Mouse (Mus musculus): ENCODE data around the gene Sox10.

The Sox10 gene

DNA sequence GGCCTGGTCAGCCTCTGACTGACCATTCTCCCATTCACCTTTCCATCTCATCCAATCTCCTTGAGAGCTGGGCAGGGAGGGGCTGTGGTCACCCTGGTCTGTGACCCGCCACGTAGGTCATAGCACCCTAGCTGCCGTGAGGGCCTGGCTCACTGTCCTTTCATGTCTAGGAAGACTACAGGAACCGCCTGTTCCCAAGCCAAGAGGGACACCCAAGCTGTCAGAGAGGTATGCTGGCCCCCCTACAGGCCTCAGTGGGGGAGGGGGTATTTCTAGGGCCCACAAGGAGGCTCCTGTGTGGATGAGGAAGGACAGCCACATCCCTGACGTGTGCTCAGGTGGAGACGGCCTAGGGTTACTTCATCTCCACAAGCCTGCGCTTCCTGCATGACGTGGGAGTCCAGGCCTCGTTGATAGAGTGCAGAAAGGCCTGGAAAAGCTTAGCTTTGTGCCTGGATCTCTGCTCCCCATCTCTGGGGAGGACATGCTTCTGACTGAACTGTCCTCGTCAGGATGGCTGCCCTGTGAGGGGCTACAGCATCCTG lies 40.6 kb downstream of the Sox10 start:
- DNase-seq (ENCODE audit: low read depth, low spot score), result no peak

DNA sequence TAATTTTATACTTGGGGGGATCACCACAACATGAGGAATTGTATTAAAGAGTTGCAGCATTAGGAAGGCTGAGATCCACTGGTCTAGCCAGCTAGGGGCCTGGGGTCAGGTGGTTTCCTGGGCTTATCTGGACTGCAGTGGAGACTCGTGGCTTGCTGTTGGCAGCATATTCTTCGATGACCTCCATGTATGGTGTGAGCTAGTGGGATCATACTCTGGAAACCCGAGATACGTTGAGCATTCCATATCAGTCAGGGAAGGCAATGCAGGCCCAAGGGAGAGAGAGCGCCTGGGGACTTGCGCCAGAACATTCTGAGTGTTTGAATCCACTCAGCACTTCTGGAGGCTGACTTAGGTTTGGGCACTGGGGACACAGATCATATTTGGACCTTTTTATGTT lies 41.3 kb downstream of the Sox10 start:
- no peak for DNase-seq (ENCODE audit: low read depth, low spot score)

DNA sequence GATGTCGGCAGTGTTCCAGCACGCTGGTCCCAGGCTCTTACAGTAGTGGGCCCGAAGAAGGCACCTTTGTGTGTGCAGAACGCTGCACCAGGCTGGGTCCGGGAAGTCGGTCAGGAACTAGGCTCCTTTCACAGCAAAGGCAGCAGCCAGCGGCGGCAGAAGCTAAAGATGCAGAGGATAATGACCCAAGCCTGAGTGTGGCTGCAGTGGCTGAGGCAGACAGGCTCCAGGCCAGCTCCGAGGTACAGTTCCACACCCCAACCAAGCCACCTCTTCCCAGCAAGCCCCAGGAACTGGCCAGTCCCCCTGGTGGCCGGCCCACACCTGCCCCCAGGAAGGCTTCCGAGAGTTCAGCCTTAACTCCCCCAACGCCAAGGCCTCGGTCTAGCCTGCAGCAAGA lies 42.5 kb downstream of the Sox10 start:
- no peak for DNase-seq (ENCODE audit: low read depth, low spot score)

DNA sequence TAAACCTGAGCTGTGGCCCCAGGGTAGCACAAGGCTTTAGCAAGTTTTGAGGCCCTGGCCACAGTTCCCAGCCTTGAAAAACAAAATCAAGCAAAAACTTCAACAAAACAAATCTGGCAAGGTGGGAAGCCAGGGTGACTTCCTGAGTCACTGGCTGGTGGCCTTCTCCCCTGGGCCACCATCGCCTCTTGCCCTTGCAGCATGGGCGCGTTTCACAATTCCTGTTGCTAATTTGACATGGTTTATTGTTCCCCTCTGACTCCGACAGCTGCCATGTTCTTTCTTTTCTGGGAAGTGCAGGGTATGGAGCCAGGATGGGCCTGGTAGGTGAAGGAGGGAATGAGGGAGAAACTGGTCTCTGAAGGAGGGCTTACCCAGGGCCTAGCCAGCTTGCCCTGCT lies 42.9 kb downstream of the Sox10 start:
- DNase-seq (ENCODE audit: low read depth, low spot score), result no peak

DNA sequence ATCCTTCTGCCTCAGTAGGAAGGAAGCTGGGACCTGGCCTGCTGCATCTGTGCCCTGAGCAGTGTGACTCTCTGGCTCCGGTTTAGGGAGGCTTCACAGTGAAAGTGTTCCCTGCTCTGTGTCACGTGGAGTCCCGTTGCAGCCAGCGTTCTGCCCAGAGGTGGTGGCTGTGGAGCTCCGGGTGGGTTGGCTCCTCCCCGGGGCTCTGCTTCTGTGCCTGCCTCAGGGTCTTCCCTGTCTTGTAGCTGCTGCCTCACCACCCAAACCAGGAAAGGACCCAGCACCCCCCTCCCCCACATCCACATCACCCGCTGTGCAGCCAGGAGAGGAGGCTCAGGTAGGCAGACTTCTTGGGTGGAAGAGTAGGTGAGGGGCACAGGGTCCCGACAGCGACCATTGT lies 45.5 kb downstream of the Sox10 start:
- no peak for DNase-seq (ENCODE audit: low read depth, low spot score)

DNA sequence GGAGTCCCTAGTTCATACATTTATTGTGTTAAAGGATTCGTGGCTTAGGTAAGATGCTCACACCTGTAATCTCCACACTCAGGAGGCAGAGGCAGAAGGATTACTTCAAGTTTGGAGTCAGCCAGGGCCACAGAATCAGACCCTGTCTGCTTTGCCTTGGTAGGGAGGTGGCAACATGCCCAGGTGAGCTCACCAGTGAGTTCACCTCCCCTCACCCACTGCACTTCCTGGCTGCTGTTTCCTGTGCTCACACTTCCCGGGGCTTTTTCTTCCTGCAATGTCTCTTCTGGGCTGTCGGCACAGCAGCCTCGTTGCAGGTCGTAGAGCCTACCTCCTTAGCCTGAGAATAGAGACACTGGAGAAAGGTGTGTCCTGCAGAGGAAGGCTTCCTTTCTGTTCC lies 49.8 kb downstream of the Sox10 start:
- peak; percentile 70 for DNase-seq (ENCODE audit: low read depth, low spot score)

DNA sequence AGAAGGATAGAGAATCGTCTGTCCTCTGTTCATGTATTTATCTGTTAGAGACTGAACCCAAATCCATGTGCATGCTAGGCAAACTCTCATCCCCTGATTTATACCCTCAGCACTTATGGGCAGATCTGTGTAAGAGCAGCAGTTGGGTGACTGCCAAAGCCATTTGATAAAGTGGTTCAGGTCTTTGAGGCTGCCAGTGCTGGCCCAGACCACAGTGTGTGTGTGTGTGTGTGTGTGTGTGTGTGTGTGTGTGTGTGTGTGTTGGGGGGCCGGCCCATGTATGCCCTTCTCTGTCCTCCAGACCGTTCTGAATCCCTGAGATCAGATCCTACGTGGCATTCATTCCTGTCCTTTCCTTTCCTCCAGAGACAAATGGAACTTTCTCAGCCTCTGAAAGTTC lies 53.3 kb downstream of the Sox10 start:
- no peak for DNase-seq (ENCODE audit: low read depth, low spot score)

DNA sequence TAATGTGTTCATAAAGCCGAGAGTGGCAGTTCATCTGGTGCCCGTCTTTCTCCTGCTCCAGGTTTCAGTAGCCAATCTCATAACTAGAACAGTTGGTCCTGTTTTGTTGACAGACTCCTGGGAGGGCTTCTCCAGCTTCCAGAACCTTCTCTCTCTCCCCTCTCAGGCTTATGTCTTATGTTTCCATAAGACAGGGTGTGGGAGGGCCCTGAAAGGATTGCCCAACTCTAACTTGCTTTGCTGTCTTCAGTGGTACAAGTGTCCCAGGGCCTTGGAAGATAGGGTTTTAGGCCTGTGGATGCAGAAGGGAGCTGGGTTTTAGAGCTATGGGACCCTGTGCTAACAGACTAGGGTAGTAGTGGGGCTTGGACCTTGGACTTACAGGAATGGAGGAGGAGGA lies 54.5 kb downstream of the Sox10 start:
- no peak for DNase-seq (ENCODE audit: low read depth, low spot score)

DNA sequence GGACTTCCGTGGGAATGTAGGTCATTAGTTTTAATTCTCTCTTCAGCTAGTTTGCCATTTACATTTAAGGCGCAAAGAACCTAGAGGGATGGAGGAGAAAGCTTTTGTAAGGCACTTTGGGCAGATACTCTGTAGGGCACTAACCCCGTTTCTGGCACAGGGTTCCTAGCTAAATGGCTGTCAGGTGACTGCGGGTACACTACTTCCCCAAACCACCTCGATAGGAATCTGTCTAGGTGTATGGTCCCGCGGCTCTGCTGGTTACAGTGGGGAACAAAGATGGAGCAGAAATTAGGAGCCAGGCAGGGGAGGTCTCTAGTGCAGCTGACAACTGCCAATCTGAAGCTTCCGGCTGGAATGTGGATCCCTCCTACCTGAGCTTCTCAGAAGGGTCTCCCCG lies 55.0 kb downstream of the Sox10 start:
- no peak for DNase-seq (ENCODE audit: low read depth, low spot score)

DNA sequence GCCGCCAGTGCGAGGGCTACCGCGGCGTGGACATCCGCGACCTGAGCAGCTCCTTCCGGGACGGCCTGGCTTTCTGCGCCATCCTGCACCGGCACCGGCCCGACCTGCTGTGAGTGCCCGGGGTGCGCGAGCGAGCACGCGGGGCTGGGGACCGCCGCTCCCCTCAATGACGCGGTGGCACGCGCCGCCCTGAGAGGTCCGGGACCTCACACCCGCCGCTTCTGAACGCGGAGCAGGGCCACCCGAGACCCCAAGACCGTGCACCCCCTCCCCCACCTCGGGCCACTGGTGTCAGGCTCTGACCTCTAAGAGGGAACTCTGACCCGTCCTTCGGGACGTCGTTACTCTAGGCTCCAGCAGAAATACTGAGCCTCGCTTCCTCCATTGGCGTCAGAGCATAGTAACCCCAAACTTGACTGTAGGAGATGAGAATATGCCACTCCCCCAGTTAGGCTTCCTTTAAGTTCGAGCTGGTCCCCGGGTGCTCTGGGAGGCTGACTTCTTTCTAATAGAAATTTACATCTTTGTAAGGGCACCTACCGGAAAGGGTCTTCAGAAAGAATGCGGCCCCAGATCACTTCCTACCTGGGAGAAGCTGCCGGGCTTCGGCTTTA lies 55.6 kb downstream of the Sox10 start:
- peak; percentile 62 for DNase-seq (ENCODE audit: low read depth, low spot score)

DNA sequence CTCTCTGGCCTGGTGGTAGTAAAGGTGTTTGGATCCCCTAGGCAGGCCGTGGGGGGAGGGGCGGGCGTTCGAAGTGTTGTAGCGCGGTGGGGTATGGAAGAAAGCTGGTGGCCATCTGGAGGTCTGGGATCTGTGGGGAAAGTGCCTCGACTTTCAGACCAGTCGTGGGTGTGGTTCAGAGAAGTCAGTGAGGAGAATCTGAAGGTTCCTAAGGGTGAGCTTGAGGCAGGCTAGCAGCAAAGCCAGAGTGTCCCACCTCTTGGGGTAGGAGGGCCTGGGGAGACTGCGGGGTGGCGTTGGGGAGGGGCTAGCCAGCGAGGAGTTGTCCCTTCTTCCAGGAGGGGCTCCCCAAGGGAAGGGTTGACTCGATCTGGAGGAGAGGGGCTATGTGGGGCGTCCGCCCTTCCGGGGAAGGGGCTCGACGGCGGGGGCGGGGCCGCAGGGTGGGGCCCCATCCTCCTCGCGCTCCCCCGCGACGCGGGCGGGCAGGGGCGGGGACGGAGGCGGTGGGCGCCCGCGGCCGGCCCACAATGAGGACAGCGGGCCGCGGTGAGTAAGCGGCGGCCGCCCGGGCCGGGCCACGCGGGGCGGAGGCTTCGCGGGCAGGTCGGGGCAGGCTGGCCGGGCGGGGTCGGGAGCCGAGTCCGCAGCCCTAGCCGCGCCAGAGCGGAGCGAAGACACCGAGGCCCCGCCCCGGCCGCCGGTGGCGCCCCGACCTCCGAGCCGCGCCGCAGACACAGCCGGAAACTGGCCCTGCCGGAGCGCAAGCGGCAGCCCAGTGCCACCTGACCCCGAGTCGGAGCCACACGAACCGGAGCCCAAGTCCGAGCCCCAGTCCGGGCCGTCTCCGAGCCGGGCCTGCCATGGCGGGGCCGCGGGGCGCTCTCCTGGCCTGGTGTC lies 56.4 kb downstream of the Sox10 start, which contains the start of gene Micall1:
Gene Micall1 (plus strand): TSS at position 478 of the 900 bp plus-strand sequence.
- peak; percentile 78 for DNase-seq (ENCODE audit: low read depth, low spot score)

DNA sequence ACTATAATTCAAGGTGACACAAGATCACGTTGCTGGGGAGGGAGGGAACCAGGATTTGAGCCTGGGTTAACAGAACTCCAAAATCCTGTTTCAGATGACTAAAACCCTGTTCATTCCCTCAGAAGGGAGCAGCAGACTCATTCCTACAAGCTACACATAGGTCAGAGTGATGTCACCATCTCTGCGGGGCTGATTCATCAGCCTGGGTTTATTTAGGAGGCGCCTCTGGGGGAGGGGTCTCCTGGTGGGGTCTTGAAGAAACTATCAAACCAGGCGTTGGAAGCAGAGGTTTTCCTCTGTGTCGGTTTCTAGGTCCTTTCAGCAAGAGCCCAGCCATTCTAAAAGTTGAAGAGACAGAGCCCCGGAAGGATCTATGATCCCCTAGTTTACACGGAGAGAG lies 57.1 kb downstream of the Sox10 start:
- no peak for DNase-seq (ENCODE audit: low read depth, low spot score)

DNA sequence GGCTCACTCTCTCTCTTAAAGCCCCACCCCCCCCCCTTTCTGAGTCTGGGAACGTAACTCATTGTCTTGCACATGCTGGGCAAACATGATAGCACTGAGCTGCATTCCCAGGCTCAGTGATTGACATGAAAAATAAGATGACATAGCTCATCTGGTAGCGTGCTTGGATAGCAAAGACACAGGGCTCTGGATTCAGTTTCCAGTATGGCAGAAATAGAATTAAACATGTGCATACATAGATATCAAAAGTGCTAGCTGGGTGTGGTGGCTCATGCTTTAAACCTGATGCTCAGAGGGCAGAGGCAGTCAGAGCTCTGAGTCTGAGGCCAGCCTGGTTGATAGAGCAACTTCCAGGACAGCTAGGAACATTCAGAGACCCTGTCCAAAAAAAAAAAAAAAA lies 59.2 kb downstream of the Sox10 start:
- no peak for DNase-seq (ENCODE audit: low read depth, low spot score)

Data from CD4-positive, CD25-positive, alpha-beta regulatory T cell, adult 2 months (primary cell).